Mouse (Mus musculus) intestine, embryonic 14.5 days (tissue): ENCODE data around the gene Top3a. TPM values are rescaled to one million over a fixed set of nuclear protein-coding genes. Genes with fewer than 3 reads are reported as not detected.

ENCODE experiments used
- ATAC-seq: fragments of 200-750 bp; cut with Nextera tagmentation; replicated peaks from 2 replicates; pipeline ENCODE4 v1.8.0; 2017; ENCODE audit warnings: low read depth, moderate number of reproducible peaks, moderate TSS enrichment, moderate library complexity; ENCODE audit not compliant: low FRiP score, low TSS enrichment
- DNase-seq: peaks from one replicate; pipeline ENCODE4 v3.0.0-alpha.2; 2018; ENCODE audit warnings: low spot score
- H3K27ac ChIP-seq: fragments of 300-500 bp; sonication (generic); 2 replicates; pipeline ENCODE4 v1.5.1; 2014; ENCODE audit warnings: low read depth, mild to moderate bottlenecking, control low read depth
- H3K27me3 ChIP-seq: fragments of 300-500 bp; sonication (generic); replicated peaks from 2 replicates; pipeline ENCODE4 v1.6.1; 2014; ENCODE audit warnings: low read length, control low read depth; ENCODE audit not compliant: control insufficient read depth, insufficient read depth
- H3K36me3 ChIP-seq: fragments of 300-500 bp; sonication (generic); 2 replicates; pipeline ENCODE4 v1.6.1; 2014; ENCODE audit warnings: low read length, control low read depth; ENCODE audit not compliant: control insufficient read depth, insufficient read depth
- H3K4me1 ChIP-seq: fragments of 300-500 bp; sonication (generic); replicated peaks from 2 replicates; pipeline ENCODE4 v1.6.1; 2014; ENCODE audit warnings: low read length, control low read depth, mixed read lengths; ENCODE audit not compliant: control insufficient read depth, insufficient read depth
- H3K4me2 ChIP-seq: fragments of 300-500 bp; sonication (generic); 2 replicates; pipeline ENCODE4 v1.6.1; 2014; ENCODE audit warnings: low read length
- H3K4me3 ChIP-seq: fragments of 300-500 bp; sonication (generic); 2 replicates; pipeline ENCODE4 v1.5.1; 2014; ENCODE audit warnings: low read depth, low read length, control low read depth, mixed read lengths
- H3K9ac ChIP-seq: fragments of 300-500 bp; sonication (generic); 2 replicates; pipeline ENCODE4 v1.6.1; 2014; ENCODE audit warnings: mild to moderate bottlenecking, low read length
- H3K9me3 ChIP-seq: fragments of 300-500 bp; sonication (generic); 2 replicates; pipeline ENCODE4 v1.6.1; 2016; ENCODE audit warnings: low read length, control low read depth; ENCODE audit not compliant: control insufficient read depth
- WGBS: fragments of 180-500 bp; shearing (Covaris S2); extraction: QIAGEN DNeasy Blood & Tissue Kit; methylation state at CpG from one replicate; pipeline ENCODE4 v1.1.7; 2014; 5-methylcytosine and 5-hydroxymethylcytosine counted together
- polyA plus RNA-seq: library from polyadenylated mRNA; unstranded; fragments of >200 nt; fragmentation: Nextera tagmentation; extraction: Ambion mirVana; gene quantifications from 2 replicates; pipeline ENCODE4 v1.2.1, GENCODE M21; 2014

Gene Top3a
- polyA plus RNA-seq, 1 experiment from 2014 or later: 13.4 TPM

- no peaks in the 10 kb centered on the region for H3K27me3 ChIP-seq
- H3K9me3 ChIP-seq: no peaks in the 10 kb centered on the region
- DNase-seq: no peak
- peaks cover 75% of the 10 kb centered on the region for H3K36me3 ChIP-seq
- H3K4me2 ChIP-seq: no peak overlapping the region
- H3K27ac ChIP-seq: no peak overlapping the region
- 91% methylated on average over 3 of the region's 3 CpGs for WGBS
- H3K4me1 ChIP-seq: peaks cover 12% of the 10 kb centered on the region
- no peak overlapping the region for H3K4me3 ChIP-seq
- no peak for ATAC-seq
- no peak overlapping the region for H3K9ac ChIP-seq
Observed at GRCm38 (mm10) chr11:60705255-60705654, 71.9 kb downstream of the Top3a start.

GRCm38 (mm10) chr11:60704023-60704880 lies 72.9 kb downstream of the Top3a start:
- Histone ChIP-seq H3K9me3 (no peaks in the 10 kb centered on the region), H3K27me3 (no peaks in the 10 kb centered on the region), H3K4me3 (no peak overlapping the region), H3K27ac (no peak overlapping the region), H3K4me1 (peaks cover 12% of the 10 kb centered on the region), H3K36me3 (peaks cover 65% of the 10 kb centered on the region), H3K4me2 (no peak overlapping the region), H3K9ac (no peak overlapping the region)
- 93% methylated on average over 19 of the region's 19 CpGs for WGBS
- ATAC-seq (no peak), DNase-seq (no peak)

- H3K4me1 ChIP-seq: peaks cover 19% of the 10 kb centered on the region
- H3K4me2 ChIP-seq: no peak overlapping the region
- 38% methylated on average over 4 of the region's 4 CpGs for WGBS
- no peaks in the 10 kb centered on the region for H3K9me3 ChIP-seq
- ATAC-seq: no peak
- no peak overlapping the region for H3K4me3 ChIP-seq
- H3K27ac ChIP-seq: no peak overlapping the region
- peaks cover 54% of the 10 kb centered on the region for H3K36me3 ChIP-seq
- H3K27me3 ChIP-seq: no peaks in the 10 kb centered on the region
- peak; percentile 71 for DNase-seq
- no peak overlapping the region for H3K9ac ChIP-seq
Observed at GRCm38 (mm10) chr11:60703131-60703530, 74.0 kb downstream of the Top3a start.

- Histone ChIP-seq H3K4me3 (no peak overlapping the region), H3K27me3 (no peaks in the 10 kb centered on the region), H3K4me1 (peaks cover 19% of the 10 kb centered on the region), H3K36me3 (peaks cover 38% of the 10 kb centered on the region), H3K4me2 (no peak overlapping the region), H3K9ac (no peak overlapping the region), H3K27ac (no peak overlapping the region), H3K9me3 (no peaks in the 10 kb centered on the region)
- no peak for ATAC-seq
- 87% methylated on average over 3 of the region's 4 CpGs for WGBS
- no peak for DNase-seq
Observed at GRCm38 (mm10) chr11:60701611-60702010, 75.6 kb downstream of the Top3a start.

GRCm38 (mm10) chr11:60700320-60701185 lies 76.6 kb downstream of the Top3a start:
- WGBS: 24% methylated on average over 12 of the region's 12 CpGs
- Histone ChIP-seq H3K9me3 (no peaks in the 10 kb centered on the region), H3K27me3 (no peaks in the 10 kb centered on the region), H3K4me1 (peaks cover 19% of the 10 kb centered on the region), H3K9ac (peak overlapping the region; percentile 88), H3K27ac (peak overlapping the region; percentile 90; the same call in 1 of the 2 replicates), H3K4me2 (peak overlapping the region; percentile 88), H3K36me3 (peaks cover 28% of the 10 kb centered on the region), H3K4me3 (peak overlapping the region; percentile 89)
- DNase-seq (no peak), ATAC-seq (no peak)

GRCm38 (mm10) chr11:60699524-60700075 lies 77.6 kb downstream of the Top3a start, which contains the start of gene Llgl1:
Llgl1 (plus strand) TSS chr11:60699723.
- Histone ChIP-seq H3K9me3 (no peaks in the 10 kb centered on the region), H3K4me2 (peak within 1 kb of the TSS; percentile 88), H3K4me1 (peaks cover 19% of the 10 kb centered on the region), H3K9ac (peak within 1 kb of the TSS; percentile 88), H3K4me3 (peak within 1 kb of the TSS; percentile 89), H3K27me3 (no peaks in the 10 kb centered on the region), H3K36me3 (peaks cover 18% of the 10 kb centered on the region), H3K27ac (peak within 1 kb of the TSS; percentile 90)
- peak; percentile 99 for DNase-seq
- peak; percentile 90 for ATAC-seq
- WGBS: 0% methylated on average over 69 of the region's 73 CpGs

- Histone ChIP-seq H3K4me1 (peaks cover 19% of the 10 kb centered on the region), H3K4me2 (peak overlapping the region; percentile 88), H3K4me3 (peak overlapping the region; percentile 89), H3K27ac (peak overlapping the region; percentile 90), H3K9me3 (no peaks in the 10 kb centered on the region), H3K36me3 (peaks cover 13% of the 10 kb centered on the region; the same call in 1 of the 2 replicates), H3K27me3 (no peaks in the 10 kb centered on the region), H3K9ac (peak overlapping the region; percentile 88)
- DNase-seq (peak; percentile 88), ATAC-seq (peak; percentile 25; the same call in 1 of the 2 replicates)
- 2% methylated on average over 22 of the region's 22 CpGs for WGBS
Observed at GRCm38 (mm10) chr11:60698806-60699523, 78.2 kb downstream of the Top3a start.

- Histone ChIP-seq H3K36me3 (0 out of 2 replicates have a peak, but pooled peaks cover 3% of the 10 kb centered on the region), H3K4me3 (no peak overlapping the region), H3K9ac (no peak overlapping the region), H3K27ac (no peak overlapping the region), H3K4me1 (peaks cover 19% of the 10 kb centered on the region), H3K9me3 (no peaks in the 10 kb centered on the region), H3K4me2 (no peak overlapping the region), H3K27me3 (no peaks in the 10 kb centered on the region)
- 62% methylated on average over 2 of the region's 2 CpGs for WGBS
- DNase-seq: peak; percentile 28
- ATAC-seq: no peak
Observed at GRCm38 (mm10) chr11:60697561-60697960, 79.6 kb downstream of the Top3a start.
